Mouse (Mus musculus) testis, postnatal 14 days (tissue): ENCODE results near the gene Socs7.

Source experiments
- DNase-seq: peaks from one replicate; pipeline ENCODE4 v3.0.0; 2021; ENCODE audit warnings: low spot score

Socs7 gene

DNA sequence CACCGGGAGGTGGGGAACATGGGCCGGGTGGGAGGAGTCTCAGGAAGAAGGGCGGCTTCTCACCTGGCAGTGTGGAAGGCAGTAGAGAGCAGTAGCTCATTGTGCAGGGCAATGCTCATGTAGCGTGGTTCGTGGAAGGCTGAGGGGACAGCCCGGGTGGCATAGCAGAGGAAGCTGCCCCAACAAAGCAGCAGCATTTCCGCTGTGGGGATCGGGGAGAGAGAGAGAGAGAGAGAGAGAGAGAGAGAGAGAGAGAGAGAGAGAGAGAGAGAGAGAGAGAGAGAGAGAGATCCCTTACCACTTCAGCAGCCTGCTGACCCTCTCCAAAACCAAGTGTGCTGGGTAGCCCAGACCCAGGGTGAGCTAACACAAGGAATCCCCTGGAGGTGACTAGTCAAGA lies 19.2 kb upstream of the Socs7 start:
- DNase-seq = no peak

DNA sequence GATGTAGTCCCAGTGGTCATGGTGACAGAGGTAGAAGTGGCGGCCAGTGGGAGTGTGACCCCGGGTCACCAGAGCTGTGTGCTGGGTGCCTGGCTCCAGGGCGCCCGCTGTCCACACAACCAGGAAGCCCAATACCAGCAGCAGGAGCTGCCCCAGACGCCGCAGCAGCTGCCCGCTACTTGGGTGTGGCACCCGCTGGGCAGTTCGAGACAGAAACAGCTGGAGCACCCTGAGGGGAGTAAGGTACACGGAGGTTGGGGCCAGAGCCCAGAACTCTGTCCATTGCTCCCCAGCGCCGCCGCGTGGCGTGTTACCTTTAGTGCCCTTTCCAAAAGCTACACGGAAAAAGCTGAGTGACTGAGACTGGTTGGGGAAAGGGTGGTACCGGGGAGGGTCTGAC lies 18.7 kb upstream of the Socs7 start:
- DNase-seq = no peak

DNA sequence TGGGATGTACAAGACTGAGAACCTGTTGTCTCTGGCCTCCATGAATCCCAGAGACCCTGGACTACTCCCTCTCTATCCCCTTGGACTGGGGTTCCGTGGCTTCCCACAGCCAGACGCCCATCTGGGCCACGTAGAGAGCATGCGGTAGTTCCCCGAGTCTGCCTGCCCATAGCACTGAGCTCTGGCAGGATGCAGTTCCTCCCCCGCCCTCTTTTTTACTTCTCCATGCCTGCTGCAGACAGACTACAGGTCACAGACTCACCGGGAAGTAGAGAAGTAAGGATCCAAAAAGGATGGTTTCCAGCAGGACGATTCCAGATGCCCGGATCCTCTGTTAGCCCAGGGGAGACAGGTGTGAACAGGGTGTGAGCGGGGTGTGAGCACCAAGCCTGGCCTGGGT lies 16.9 kb upstream of the Socs7 start:
- no peak for DNase-seq

DNA sequence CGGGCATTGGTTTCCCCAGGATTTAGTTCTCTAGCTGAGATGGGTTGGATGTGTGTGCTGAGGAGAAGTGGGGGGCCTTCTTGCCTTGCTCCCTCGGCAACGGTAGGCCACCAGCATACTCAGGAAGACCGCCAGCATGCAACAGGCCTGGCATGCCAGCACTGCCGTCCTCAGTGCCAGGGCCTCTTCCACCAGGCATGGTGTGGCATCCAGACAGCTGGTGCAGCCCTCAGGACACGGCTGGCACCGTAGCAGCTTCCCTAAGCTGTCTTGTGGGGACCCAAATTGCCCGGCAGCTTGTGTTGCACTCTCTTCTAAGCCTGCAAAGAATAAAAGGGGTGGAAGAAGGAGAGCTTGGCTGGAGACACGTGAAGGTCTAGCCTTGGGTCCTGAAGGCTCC lies 16.0 kb upstream of the Socs7 start:
- no peak for DNase-seq

DNA sequence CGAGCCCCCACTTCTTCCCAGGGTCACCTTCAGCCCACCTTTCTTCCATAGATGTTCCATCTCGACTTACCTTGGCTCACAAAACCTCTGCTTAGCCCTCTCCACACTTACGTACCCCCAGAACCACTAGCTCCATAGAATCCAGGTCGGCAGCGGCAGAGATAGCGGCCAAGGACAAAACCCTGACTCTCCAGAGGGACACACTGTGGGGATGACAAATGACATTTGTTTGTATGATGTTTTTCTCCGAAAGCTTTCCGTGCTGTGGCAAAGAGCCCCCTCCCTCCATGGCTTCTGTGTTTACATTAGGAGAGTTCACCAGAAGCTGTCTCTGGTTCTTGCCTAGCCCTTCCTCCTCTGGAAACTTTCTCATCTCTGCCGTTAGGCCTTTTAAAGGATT lies 15.1 kb upstream of the Socs7 start:
- DNase-seq = no peak

DNA sequence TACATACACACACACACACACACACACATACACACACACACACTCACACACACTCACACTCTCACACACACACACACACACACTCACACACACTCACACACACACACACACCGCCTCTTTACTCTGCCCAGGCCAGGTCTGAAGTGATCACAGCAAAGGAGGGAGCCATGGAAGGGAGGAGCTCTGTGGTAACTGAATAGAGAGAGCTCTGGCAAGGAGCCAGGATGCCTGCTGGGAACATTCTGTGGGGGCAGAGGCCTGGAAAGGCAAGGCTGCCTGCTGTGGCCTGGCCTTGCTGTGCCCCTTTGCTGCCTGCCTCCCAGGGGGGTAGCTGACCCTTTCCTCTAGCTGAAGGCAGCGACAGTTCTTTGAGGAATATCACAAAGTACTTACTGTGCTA lies 12.3 kb upstream of the Socs7 start:
- peak; percentile 90 for DNase-seq

DNA sequence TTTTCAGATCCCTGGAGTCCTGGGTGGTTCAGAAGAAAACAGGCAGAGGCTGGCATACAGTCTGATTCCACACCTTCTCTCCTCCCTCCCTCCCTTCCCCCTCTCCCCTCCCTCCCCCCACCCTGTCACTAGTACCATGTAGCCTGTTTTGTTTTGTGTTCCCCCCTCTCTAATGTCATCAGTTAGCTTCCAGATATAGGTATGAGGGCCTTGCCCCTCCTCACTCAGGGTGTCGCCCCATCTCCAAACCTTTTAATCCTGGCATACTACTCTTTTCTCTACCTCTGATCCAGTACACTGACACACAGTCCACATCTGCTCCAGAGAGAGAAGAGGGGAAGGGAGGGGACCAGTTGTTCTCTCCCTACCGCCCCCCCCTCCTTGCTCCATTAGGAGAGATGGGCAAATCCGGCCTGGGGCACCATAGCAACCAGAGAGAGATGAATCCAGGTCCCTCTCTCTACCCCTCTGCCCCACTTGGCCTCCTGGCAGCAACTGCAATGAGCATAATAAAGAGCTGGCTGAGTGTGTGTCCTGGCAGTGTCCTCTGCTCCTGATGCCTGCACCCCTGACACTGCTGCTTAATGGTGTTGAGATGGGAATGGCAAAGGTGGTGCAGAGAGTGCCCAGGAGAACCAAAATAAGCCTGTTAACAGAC lies 10.2 kb upstream of the Socs7 start, which contains the start of gene Gpr179:
TSS of gene Gpr179 (minus strand) at position 51 of the 658 bp plus-strand sequence.
- DNase-seq = no peak

DNA sequence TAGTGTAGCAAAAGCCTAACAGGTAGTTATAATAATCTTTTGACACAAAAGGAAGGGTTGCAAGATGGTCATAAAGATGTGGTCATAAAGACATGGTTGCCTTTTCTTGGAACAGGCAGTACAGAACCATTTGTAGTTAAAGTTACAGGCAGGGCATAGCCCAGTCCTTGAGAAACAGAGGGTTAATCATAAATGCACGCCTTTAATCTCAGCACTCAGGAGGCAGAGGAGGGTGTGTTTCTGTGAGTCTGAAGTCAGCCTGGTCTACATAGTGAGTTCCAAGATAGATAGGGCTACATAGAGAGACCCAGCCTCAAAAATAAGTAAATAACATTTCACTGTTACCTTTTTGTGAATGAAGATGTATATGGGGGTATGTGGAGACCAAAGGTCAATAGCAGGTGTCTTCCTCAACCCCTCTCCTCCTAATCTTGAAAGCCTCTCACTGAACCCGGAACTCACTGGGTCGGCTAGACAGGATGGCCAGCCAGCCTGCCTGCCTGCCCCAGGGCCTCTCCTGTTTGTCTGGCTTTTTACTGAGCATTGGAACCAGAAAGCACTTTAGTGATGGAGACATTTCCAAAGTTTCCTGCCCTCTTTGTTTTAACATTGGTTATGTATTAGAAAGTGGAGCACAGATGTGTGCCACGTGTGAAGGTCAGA lies 9.3 kb upstream of the Socs7 start:
- DNase-seq = no peak

DNA sequence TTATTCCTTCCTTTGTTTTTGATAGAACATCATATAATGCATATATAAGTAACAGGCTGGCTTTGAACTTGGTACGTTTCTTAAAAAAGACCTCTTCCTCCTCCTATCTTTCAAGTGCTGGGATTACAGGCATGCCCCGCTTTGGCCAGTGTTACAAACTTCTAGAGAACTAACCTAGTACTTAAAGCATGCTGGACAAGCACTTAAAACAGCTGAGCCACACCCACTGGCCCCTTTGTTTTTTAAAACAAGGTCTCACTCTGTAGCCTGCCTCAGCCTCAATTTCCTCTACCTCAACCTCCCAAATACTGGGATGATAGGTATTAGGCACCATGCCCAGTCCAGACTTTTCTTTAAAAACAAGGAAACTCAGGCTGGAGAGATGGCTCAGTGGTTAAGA lies 7.7 kb upstream of the Socs7 start:
- DNase-seq = no peak

DNA sequence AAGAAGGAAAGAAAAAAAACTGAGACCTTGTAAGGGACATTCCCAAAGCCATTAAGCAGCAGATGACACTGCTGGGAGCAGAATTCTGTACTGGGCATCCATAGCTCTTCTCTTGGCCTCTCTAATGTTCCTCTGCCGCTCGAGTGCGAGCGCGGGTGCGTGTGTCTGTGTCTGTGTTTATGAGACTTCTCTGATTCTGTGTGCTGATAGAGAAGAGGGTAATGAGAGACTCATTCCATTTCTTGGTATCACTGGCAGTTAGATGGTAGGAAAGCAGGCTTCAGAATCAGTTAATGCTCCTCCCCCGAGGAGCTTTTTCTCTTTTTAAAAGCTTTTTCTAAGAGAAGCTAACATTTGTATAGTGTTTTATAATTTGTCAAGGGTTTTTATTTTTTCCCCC lies 7.1 kb upstream of the Socs7 start:
- no peak for DNase-seq

DNA sequence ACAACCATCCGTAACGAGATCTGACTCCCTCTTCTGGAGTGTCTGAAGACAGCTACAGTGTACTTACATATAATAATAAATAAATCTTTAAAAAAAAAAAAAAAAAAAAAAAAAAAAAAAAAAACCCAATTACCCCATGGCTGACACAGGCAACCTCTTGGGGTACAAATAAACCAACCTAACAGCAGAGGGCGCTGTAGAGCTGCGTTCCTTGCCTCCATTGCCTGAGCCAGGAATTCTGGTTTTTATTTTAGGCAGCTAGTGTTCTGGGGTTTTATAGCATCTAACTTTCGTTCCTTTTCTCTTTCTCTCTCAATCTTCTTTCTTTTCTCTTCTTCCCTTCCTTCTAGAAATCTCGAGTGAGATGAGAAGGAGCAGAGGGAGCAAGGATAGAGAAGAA lies 4.7 kb upstream of the Socs7 start:
- DNase-seq = peak; percentile 56

DNA sequence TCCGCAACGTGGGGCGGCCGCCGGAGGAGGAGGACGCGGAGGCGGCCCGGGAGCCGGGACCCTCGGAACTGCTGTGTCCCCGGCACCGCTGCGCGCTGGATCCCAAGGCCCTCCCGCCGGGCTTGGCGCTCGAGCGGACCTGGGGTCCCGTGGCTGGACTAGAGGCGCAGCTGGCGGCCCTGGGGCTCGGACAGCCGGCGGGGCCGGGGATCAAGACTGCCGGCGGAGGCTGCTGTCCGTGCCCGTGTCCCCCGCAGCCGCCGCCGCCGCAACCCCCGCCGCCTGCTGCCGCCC lies 245 bp downstream of the Socs7 start:
- peak; percentile 75 for DNase-seq

DNA sequence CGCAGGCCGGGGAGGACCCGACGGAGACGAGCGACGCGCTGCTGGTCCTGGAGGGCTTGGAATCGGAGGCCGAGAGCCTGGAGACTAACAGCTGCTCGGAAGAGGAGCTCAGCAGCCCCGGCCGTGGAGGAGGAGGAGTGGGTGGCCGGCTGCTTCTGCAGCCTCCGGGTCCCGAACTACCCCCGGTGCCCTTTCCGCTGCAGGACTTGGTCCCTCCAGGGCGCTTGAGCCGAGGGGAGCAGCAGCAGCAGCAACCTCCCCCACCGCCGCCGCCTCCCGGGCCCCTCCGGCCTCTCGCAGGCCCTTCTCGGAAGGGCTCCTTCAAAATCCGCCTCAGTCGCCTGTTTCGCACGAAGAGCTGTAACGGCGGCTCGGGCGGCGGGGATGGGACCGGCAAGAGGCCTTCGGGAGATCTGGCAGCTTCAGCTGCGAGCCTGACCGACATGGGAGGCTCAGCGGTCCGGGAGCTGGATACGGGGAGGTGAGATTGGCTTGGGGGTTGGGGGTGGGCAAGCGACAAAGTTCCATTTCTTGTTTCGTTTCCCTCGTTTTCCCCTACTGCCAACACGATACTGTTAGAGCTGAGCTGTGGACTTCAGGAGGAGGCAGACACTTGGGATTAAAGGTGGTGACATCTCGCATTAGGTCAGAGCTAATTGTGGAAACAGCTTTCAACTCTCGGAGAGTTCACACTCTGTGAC lies 742 bp downstream of the Socs7 start:
- DNase-seq = peak; percentile 43

DNA sequence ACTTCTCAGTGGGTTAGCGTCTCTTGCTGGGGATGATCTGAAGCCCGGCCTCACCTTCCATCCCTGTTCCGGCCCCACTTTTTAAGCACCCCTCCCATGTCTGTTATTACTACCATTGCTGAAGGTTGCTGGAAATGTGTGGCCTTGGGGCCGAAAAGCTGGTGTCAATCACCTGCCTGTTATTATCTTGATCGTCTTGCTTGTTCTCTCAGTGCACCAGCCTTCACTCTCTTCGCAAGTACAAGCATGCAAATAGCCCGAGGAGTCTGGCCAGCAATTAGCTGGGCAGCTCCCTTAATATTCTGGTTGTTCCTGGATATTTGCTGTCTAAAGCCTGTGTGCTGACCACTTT lies 1.3 kb downstream of the Socs7 start:
- DNase-seq = no peak

DNA sequence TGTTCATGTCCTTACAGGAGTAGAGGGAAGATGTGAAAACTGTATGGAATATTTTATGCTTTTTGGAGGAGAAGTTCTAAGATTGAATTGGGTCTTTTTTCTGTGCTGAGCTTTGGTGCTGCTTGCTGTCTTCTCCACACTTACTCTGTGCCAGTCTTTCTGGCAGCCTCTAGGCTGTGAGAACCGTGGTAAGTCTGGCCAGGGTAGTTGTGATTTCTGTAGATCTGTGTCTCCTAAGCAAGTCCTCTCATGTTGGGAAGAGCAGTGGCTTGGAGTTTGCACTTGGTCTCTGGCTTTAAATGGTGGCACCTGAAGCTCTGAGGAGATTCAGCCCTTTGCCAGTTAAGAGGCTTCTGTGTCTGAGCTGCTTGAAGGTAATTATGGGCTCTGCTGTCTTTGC lies 3.2 kb downstream of the Socs7 start:
- no peak for DNase-seq

DNA sequence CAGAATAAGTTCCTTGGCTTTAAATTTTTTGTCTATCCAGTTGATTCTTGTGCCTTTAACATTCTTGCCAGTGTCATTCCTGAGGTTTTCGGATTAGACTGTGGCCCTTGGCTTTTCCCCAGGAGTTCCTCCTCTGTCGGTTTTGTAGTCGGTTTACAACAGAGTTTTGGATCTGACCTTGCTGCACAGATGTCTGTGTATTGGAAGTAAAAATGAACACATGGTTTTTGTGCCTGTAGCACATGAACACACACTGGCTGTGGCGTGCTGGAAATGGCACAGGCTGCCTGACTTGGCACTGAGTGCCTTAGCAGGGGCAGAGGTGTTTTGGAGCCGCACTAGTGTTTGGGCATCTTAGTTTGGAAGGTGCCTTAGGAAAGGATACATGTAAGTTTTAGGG lies 6.2 kb downstream of the Socs7 start:
- DNase-seq = no peak

DNA sequence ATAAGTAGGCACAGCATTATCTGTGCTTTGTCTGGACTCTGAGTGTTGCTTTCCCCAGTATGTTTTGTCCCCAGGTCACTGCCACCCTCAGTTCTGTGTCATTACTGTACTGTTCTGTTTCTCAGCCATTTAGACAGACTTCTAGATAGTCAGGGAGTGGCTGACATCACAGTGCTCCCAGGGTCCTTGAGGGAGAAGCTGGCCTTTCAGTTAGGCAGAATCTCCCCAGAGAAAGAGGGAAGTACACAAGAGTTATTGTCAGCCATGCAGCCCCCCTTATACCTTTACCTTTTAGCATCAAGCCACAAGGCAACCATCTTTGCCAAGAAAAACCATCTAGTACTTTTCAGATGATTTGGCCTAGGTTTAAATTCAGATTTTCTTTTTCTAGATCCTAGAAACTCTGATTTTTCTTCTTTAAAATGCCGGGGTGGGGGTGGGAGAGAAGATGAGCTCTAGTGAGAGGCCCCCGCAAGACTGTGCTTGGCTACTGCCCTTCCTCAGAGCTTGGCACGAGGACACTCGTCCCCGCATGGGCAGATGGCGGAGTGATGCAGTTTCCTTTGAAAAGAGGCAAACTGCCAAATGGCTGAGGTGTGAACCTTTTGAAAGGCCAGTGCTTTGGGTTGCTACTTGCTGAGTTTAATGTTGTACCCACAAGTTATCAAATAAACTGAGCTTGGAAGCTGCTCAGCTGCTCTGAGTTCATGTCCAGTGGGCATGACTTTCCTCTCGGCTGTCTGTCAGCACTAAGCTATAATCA lies 8.2 kb downstream of the Socs7 start:
- no peak for DNase-seq

DNA sequence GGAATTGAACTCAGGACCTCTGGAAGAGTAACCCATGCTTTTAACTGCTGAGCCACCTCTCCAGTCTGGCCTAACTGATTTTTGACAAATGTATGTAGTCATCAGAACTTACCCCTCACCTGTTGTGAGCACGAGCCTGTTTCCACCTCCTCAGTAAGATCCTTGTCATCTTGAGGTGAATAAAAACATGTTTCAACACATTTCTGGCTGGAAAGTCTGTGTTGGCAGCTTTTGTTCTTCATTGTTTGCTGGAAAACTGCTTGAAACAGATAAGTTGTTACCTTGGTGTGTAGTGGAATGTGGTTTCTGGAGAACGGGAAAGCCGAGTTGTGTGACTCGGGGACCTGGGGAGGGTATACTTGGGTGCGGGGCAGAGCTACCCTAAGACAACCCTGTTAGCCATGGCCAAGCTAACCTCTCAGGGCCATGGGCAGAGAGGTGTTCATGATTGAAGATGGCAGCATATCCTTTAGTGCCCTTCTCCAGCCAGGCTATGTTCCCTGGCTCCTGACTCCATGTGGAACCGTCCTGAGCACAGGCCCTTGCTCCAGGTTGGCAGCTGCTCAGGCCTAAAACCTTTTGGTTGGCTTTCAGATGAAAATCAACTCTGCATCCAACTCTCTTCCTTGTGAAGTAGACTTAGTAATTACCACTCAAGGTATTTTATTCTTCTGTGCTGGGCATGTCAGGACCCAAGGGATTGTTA lies 10.0 kb downstream of the Socs7 start:
- DNase-seq = no peak

DNA sequence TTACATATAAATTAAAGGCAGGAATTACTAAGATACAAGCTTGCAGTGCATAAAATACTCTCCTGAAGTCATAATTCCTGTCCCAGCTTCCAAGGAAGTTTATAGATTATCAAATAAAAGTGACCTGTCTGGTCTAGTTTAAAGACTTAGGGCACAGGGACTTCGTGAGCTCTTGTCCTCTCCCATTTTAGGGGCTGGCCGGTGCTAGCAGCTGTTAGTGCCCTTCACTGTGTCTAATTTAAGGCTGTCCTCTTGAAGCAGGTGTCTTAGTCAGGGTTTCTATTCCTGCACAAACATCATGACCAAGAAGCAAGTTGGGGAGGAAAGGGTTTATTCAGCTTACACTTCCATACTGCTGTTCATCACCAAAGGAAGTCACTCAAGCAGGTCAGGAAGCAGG lies 11.1 kb downstream of the Socs7 start:
- DNase-seq = no peak

DNA sequence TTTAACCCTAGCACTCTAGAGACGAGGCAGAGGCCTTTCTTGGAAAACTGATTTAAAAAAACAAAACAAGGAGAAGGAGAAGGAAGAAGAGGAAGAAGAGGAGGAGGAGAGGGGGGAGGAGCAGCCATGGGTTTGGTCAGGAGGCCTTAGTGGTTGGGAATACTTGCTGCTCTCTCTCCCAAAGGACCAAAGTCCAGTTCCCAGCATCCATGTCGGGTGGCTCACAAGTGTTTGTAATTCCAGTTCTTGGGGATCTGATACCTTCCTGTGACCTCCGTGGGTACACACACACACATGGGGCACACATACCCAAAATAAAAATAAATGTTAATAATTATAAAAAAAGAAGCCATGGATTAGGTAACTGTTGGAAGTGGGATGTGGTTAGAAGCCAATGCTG lies 17.7 kb downstream of the Socs7 start:
- DNase-seq = no peak

DNA sequence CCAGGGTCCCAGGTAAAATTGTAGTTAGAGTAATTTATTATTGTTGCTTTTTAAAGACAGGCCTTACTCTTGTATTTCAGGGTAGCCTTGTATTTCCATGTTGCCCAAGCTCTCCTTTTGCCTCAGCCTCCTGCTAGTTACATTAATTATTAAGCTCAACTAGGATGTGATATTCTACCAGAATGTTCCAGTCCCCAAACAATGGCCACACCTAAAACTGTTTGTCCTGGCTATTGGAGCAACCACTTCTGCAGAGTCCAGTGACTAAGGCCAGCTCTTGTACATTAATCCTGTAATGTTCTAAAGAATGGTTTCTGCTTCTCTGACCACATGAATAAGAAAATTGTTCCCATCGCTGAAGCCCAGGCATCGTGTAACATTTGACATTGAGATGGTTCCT lies 20.7 kb downstream of the Socs7 start:
- DNase-seq = no peak

DNA sequence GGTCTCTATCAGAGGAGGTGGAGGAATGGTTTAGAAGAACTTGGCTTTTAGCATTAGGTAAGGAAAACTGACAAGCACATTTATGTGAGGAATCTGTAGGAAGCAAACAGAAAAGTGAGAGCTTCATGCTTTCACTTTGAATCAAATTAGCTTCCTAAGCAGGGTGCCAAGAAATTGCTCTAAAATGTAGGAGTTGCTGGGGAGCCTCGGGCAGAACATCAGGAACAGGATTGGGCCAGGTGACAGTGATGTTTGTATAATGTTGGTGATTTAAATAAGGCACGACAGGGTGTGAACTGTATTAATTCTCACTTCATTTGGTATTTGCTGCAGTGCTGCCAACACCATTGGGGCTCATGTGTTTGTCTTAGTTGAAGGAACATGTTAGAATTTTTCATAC lies 21.4 kb downstream of the Socs7 start:
- no peak for DNase-seq

DNA sequence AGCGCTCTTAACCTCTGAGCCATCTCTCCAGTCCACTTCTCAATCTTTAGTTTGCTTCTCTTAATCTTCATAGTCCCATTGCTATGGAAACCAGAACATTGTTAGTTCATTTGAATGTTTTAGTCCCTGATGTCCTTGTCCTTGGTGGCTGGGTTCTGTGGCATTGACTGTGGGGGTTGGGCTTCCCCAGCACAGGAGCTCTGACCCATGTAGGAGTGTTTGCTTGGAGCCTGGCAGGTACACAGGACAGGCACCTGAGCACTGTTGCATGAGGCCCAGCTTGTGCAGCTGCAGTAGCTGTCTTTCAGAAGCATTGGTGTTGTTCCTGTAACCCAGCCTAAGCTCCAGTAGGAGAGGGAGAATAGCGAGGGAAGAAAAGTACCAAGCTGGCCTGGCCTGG lies 25.5 kb downstream of the Socs7 start:
- DNase-seq = no peak
